Mouse (Mus musculus): ENCODE results near the gene Lrig3.

Gene Lrig3

DNA sequence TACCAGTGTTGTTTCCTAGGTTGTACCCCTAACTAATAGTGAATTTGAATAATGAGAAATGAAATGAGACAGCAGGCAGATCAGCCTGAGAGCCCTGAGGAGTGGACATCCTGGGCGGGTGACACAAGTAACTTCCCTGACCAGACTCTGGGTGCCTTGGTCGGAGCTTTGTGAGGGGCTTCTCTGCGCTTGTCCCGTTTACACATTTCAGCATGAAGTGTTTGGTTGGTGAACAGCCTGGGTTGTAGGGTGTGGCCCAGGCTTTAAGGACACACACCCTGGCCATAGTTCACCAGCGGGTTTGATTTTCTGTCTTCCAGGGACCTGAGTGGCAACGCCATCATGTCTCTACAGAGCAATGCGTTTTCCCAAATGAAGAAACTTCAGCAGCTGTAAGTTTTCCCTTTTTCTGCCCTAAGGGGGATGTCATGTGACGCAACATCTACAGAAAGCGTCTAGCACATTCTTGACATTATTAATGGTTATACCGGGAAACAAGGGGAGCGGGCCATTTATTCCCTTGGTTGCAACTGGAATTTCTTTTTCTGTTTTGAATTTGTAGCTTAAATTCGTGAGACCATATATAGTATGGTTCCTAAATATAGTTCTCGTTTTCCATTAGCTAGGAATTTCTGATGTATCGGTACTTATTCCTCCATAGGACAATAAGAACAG is 36.2 kb downstream of the Lrig3 start:
- DNase-seq (ENCODE audit: low read depth, low spot score), result no peak

DNA sequence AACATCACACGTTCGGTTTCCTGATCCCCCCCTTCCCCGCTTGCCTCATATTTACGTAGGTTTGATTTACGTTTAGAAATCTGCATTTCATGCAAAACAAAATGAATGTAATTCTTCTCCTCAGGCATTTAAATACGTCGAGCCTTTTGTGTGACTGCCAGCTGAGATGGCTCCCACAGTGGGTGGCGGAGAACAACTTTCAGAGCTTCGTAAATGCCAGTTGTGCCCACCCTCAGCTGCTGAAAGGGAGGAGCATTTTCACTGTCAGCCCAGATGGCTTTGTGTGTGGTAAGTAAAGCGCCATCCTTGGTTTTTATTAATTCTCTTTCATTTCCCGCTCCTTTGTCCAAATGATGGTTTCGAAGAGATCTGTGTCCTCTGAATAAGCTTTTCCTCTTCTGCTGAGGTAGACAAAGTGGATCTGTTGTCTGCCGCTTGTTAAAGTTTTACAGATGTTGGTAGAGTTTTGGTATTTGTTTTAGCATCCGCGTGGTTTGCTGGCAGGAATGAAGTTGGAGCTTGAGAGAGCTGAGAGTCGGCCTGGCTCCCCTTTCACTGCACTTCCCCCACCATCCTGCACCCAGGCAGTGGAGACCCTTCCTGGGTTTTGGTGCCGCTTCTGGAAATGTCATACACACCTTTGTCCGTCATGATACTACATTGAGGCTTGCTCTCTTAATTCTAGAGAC is 37.0 kb downstream of the Lrig3 start:
- no peak for DNase-seq (ENCODE audit: low read depth, low spot score)

DNA sequence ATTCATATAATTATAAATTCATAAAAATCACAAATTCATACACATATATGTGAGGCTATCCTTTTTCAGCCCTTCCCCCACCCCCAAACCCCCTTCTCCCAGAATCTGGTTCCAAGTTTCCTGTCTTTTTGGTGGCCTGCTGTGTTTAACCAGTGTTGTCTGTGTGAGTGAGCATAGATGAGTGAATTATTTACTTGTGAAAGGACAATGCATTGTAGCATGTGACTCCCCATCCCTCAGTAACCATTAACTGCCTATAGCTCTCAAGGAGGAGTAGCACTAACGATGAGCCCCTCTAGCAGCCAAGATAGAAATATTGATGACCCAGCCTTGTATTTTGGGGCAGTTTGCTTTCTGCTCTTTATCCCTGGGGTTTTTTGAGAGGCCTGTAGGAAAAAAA is 37.9 kb downstream of the Lrig3 start:
- no peak for DNase-seq (ENCODE audit: low read depth, low spot score)

DNA sequence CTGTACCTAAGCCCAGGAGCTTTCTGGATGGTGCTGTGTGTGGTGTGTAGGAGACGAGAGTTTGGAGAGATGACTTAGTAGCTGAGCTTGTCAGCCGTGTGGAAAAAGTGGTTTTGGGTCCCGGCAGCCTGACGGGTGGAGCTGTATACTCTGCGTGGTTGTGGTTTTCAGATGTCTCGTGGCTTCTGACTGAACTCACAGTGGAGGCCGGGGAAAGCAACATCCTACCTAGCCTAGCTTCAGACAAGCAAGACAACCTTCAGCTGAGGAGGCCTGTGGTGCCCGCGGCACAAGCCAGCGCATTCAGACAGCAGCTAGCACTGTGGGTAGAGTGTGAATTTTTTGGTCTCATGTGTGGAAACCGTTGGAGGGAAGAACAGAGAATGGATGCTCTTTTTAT is 47.7 kb downstream of the Lrig3 start:
- no peak for DNase-seq (ENCODE audit: low read depth, low spot score)

DNA sequence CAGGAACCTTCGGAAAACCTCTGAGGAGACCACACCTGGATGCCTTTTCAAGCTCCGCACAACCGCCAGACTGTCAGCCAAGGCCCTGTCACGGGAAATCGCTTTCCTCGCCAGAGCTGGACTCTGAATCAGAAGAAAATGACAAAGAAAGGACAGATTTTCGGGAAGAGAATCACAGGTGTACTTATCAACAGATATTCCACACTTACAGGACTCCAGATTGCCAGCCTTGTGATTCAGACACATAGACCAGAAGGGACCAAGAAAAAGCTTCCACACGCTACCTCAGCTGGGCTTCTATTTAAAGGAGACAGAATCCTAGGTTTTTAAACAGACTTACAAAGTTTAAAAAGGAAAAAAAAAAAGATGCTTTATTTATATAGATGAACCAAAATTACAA is 48.7 kb downstream of the Lrig3 start:
- DNase-seq (ENCODE audit: low read depth, low spot score), result no peak

DNA sequence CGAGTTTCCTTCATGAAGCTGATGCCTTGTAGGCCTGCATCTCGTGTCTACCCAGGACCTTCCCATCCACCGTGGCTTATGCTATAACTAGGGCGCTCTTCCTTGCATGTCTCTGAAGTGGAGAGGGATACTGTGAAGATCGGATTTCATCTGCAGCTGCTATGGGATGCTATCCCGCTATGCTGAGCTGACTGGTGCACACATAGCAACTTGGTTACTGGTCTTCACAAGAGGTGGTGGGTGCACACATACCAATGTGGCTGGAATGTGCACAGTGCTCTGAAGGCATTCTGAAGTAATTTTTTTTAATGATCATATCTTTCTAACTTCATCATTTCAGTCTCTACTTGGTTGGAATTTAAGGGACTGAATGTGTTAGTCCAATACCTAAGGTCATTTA is 49.7 kb downstream of the Lrig3 start:
- no peak for DNase-seq (ENCODE audit: low read depth, low spot score)

DNA sequence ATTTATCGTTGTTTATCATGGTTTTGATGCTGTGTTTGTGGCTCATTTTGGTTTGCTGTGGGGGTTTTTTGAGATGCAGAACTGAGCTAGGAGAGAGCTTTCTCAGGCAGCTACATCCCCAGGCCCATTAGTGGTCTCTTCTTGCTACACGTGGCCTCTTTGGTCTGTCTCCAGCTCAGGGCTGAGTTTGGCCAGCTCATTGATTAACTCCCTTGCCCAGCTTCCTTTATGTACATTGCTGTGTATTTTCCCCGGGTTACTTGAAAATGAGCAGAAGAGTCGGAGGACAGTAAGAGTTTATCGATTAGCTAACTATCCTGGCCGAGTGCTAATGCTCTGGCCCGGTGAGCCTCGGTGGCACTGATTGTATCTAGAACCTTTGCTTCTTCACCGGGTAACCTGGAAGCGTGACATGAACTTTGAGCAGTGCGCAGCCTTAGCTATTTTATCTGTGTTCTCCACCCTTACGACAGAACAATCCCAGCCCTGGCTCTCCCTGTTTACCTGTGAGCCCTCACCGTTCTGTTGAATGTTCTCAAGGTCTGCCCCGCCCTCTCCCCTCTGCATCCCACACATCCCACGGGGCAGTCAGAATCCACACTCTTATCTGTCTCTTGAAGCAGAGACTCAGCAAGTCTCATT is 53.5 kb downstream of the Lrig3 start:
- DNase-seq (ENCODE audit: low read depth, low spot score), result no peak

DNA sequence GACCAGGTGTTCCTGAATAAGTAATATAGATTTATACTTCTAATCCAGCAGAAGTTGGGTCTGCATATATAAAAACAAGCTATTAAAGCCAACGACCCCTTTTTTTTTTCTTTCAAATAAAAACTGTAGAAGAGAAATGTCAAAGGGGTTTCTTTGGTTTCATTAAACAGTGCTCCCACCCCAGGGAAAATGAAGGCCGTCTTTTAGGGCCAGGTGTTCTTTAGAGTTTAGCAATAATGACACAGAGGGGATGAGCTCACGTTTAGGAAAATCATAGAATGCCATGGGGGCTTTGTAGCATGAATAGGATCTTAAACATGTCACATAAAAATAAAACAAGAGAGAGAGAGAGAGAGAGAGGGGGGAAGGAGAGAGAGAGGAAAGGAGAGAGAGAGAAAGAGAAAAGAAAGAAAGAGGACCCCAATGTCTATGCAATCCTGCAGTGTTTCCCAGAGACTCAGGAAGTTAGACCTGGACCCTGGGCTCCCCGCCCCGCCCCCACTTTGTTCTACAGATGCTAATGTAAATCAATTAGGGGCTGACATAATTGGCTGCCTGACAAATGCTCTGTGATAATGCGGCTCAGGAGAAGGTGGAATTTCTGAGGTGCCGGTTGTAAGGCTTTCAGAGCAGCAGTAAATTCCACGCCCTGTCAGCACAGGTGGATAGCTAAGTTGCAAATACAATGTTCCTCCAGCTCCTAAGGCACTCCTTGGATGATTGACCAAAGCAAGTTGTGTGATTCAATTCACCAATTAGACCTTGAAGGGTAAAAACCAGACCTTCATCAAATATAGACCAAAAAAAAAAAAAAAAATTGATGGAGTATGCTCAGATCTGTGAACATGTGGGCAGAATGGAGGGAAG is 62.8 kb downstream of the Lrig3 start:
- no peak for DNase-seq (ENCODE audit: low read depth, low spot score)

DNA sequence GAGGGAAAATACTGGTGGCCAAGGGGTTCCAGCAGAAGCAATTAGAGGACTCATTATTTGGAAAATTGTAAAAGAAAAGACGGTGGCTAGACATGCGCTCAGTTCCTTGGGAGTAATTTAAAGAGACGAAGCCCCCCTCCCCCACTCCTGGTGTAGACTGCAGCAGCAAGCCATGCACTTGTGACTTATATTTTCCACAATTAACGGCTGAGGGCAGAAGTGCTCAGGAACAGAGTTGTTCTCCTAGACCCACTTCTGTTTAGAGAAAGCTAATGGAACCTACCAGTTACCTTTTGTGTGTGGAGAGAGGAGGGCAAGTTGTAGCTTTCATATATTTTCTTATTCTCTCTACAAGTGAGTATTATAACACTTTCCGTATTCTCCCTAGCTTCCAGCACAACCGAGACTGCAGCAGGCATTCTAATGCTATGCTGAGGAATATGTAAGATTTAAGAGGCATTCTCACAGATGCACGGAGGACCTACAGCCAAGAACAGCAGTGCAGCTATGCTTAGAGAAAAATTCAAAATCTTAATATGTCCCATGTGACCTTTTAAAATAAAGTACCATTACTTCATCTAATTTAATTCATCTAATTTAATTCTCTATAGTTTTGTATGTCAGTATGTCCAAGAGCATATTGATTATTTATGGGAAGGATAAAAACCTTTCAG is 63.6 kb downstream of the Lrig3 start:
- no peak for DNase-seq (ENCODE audit: low read depth, low spot score)

DNA sequence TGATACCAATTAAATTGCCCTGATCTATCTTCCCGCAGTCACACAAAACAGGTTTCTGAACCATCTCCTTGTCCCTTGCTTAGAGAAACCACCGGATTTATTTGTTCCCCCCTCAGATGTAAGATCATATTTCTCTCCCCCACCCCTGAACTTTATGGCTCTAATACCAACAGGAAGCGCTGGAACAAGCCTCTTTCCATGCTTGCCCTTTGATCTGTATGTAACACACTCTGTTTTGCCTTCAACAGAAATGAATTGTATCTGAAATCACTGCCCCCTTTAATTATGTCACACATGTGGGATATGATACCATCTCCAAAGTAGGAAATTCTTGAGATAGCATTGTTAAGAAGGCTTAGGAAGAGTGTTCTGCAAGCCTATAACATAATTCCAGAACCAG is 90.9 kb downstream of the Lrig3 start:
- no peak for DNase-seq (ENCODE audit: low read depth, low spot score)

DNA sequence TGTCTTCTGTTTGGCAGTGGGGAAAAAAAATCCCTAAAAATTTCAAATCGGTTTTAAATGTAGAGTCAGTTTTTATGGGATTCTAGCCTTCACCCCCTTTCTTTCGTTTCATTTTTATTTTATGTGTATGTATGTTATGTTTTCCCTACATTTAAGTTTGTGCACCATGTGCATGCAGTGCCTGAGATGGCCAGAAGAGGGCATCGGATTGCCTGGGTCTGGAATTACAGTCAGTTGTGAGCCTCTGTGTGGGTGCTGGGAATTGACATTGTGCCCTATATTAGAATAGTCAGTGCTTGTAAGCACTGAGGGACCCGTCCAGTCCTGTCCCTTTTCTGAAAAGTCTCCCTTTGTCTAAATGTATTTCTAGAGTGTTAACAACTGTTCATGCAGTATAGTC is 96.8 kb downstream of the Lrig3 start:
- no peak for DNase-seq (ENCODE audit: low read depth, low spot score)
